Mouse (Mus musculus) heart, embryonic 11.5 days (tissue): ENCODE results near the gene Gtf3c5. TPM values are rescaled to one million over a fixed set of nuclear protein-coding genes. Genes with fewer than 3 reads are reported as not detected.
A peak's percentile ranks its signal among the peaks of the same experiment; 100 is the strongest.

Experiments
- ATAC-seq: fragments of 200-750 bp; cut with Nextera tagmentation; replicated peaks from 2 replicates; pipeline ENCODE4 v1.8.0; 2017; ENCODE audit warnings: moderate library complexity; ENCODE audit not compliant: insufficient number of reproducible peaks, low FRiP score, low TSS enrichment
- H3K27ac ChIP-seq: fragments of 300-500 bp; sonication (generic); 2 replicates; pipeline ENCODE4 v1.5.1; 2014; ENCODE audit warnings: mild to moderate bottlenecking, low read depth, low read length
- H3K27me3 ChIP-seq: fragments of 300-500 bp; sonication (generic); 2 replicates; pipeline ENCODE4 v1.6.1; 2014; ENCODE audit warnings: mild to moderate bottlenecking, low read length, mixed read lengths; ENCODE audit not compliant: control insufficient read depth, insufficient read depth
- H3K36me3 ChIP-seq: fragments of 300-500 bp; sonication (generic); 2 replicates; pipeline ENCODE4 v1.6.1; 2014; ENCODE audit warnings: mild to moderate bottlenecking, low read length, moderate library complexity, mixed read lengths; ENCODE audit not compliant: control insufficient read depth, insufficient read depth
- H3K4me1 ChIP-seq: fragments of 300-500 bp; sonication (generic); 2 replicates; pipeline ENCODE4 v1.6.1; 2014; ENCODE audit warnings: low read length; ENCODE audit not compliant: control insufficient read depth, insufficient read depth
- H3K4me2 ChIP-seq: fragments of 300-500 bp; sonication (generic); 2 replicates; pipeline ENCODE4 v1.6.1; 2014; ENCODE audit warnings: mild to moderate bottlenecking, moderate library complexity
- H3K4me3 ChIP-seq: fragments of 300-500 bp; sonication (generic); 2 replicates; pipeline ENCODE4 v1.5.1; 2014; ENCODE audit warnings: low read depth, low read length
- H3K9ac ChIP-seq: fragments of 300-500 bp; sonication (generic); 2 replicates; pipeline ENCODE4 v1.6.1; 2014; ENCODE audit warnings: mild to moderate bottlenecking, low read depth, low read length, moderate library complexity
- H3K9me3 ChIP-seq: fragments of 300-500 bp; sonication (generic); replicated peaks from 2 replicates; pipeline ENCODE4 v1.6.1; 2016; ENCODE audit warnings: low read length; ENCODE audit not compliant: control insufficient read depth
- WGBS: fragments of 180-500 bp; shearing (Covaris S2); extraction: QIAGEN DNeasy Blood & Tissue Kit; methylation state at CpG from one replicate; pipeline ENCODE4 v1.1.7; 2014; ENCODE audit not compliant: insufficient replicate concordance; 5-methylcytosine and 5-hydroxymethylcytosine counted together
- polyA plus RNA-seq: library from polyadenylated mRNA; unstranded; fragments of >200 nt; fragmentation: Nextera tagmentation; extraction: Ambion mirVana; gene quantifications from 2 replicates; pipeline ENCODE4 v1.2.1, GENCODE M21; 2014

Gene Gtf3c5
- polyA plus RNA-seq, 1 experiment from 2014 or later: 22.5 TPM

DNA sequence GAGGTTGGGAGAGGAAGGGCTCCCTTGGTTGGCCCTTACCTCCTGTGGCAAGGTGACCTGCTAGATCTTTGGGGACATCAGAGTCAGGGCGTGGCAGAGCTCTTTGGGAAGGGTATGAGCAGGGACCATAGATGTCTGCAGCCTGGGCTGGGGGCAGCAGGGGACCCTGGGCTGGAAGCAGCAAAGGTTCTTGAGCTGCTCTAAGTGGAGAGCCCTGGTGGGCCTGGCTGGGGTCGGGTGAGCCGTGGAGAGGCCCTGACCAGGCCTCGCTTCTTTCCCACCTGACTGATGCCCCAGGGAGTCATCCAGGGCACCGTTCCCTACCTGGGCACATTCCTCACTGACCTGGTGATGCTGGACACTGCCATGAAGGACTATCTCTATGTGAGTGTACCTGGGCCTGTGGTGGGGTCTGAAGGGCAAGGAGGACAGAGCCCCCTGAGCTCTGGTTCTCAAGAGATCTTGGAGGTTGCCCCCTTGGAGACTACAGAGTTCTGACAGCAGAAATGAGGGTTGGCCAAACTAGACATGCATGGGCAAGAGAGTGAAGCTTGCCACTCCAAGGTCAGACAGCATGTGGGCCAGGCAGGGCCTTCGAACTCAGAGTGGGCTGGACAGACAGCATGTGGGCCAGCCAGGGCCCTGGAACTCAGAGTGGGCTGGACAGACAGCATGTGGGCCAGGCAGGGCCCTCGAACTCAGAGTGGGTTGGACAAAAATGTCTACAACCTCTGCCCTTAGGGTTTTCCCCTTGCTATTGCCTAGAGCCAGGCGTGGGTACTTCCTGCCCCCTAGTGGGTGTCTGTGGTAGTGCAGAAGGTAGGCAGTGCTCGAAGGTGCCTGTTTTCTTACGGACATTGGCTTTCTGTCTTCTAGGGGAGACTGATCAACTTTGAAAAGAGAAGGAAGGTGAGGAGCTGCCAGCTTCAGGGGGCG, 36.0 kb downstream of the Gtf3c5 start:
- Histone ChIP-seq H3K4me3 (no peak overlapping the region), H3K9ac (0 out of 2 replicates have a peak overlapping the region, but pooled peaks have one; percentile 2), H3K9me3 (no peaks in the 10 kb centered on the region), H3K27me3 (no peaks in the 10 kb centered on the region), H3K4me1 (no peaks in the 10 kb centered on the region), H3K36me3 (peaks cover 20% of the 10 kb centered on the region), H3K27ac (no peak overlapping the region), H3K4me2 (no peak overlapping the region)
- no peak for ATAC-seq
- WGBS: 55% methylated on average over 11 of the region's 11 CpGs

- H3K27me3 ChIP-seq: no peaks in the 10 kb centered on the region
- H3K27ac ChIP-seq: no peak overlapping the region
- ATAC-seq: no peak
- H3K36me3 ChIP-seq: peaks cover 18% of the 10 kb centered on the region
- no peaks in the 10 kb centered on the region for H3K4me1 ChIP-seq
- no peak overlapping the region for H3K4me2 ChIP-seq
- H3K9me3 ChIP-seq: no peaks in the 10 kb centered on the region
- H3K4me3 ChIP-seq: no peak overlapping the region
- WGBS: 67% methylated on average over 6 of the region's 6 CpGs
- H3K9ac ChIP-seq: no peak overlapping the region
Measured at GRCm38 (mm10) chr2:28546560-28546959, 37.0 kb downstream of the Gtf3c5 start.

DNA sequence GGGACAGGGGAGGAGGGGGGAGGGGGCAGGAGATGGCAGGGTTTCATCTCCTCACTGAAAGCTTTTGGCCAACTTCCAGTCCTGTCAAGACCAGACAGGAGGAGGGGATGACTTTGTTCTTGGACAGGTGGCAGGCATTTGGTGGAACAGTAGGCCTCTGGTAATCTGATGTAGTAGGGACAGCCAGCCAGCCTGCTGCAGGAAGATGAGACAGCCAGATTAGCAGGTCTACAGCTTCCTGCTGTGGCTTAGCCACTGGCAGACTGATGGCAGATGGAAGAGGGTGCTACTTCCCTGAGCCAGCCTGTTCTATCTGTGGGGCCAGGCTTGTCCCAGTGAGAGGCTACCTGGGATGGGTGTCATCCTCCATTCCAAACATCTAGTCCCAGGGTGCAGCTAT, 37.6 kb downstream of the Gtf3c5 start:
- H3K9me3 ChIP-seq: no peaks in the 10 kb centered on the region
- H3K9ac ChIP-seq: no peak overlapping the region
- H3K4me1 ChIP-seq: no peaks in the 10 kb centered on the region
- no peak overlapping the region for H3K4me2 ChIP-seq
- peaks cover 14% of the 10 kb centered on the region for H3K36me3 ChIP-seq
- H3K27me3 ChIP-seq: no peaks in the 10 kb centered on the region
- no peak for ATAC-seq
- H3K27ac ChIP-seq: no peak overlapping the region
- H3K4me3 ChIP-seq: no peak overlapping the region

DNA sequence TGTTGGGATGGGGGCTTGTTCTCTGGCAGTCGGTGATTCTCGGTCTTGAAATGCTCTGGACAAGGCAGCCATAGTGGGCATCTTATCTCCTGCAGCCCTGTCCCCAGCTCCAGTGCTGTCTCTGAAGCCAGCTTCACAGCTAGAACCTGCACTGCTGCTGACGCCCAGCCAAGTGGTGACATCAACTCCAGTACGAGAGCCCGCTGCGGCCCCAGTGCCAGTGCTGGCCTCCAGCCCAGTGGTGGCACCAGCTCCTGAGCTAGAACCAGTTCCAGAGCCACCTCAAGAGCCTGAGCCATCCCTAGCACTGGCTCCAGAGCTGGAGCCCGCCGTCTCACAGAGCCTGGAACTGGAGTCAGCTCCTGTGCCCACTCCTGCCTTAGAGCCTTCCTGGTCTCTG, 39.7 kb downstream of the Gtf3c5 start:
- Histone ChIP-seq H3K9ac (peak overlapping the region; percentile 28; the same call in 1 of the 2 replicates), H3K27ac (no peak overlapping the region), H3K4me3 (no peak overlapping the region), H3K4me1 (peaks cover 12% of the 10 kb centered on the region), H3K36me3 (peaks cover 8% of the 10 kb centered on the region), H3K4me2 (no peak overlapping the region), H3K9me3 (no peaks in the 10 kb centered on the region), H3K27me3 (no peaks in the 10 kb centered on the region)
- ATAC-seq: no peak
- 87% methylated on average over 8 of the region's 8 CpGs for WGBS

DNA sequence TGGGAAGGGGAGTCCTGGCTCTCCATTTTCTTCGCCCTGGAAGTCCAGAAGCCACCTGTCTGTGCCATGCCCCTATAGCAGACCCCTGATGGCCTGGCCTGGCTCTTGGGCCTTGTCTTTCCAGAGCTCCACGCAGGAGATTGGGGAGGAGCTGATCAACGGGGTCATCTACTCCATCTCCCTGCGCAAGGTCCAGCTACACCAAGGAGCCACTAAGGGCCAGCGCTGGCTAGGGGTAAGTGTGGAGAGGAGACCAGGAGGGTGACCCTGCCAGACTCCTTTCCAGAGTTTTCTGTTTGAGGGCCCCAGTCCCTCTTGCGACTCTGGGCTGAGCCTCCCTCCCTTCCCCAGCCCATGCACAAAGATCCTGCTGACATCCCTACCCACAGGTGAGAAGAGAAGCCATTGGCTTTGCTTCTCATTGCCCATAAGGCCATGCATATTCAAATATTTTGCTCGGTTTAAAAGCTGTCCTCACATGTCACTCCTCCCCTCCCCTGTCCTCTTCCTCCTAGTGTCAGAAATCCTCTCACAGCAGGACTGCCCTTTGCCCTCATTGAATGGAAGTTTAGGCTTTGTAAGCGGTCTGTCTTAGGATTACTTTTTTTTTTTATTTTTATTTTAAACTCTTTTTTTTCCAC, 42.8 kb downstream of the Gtf3c5 start:
- Histone ChIP-seq H3K9ac (no peak overlapping the region), H3K9me3 (no peaks in the 10 kb centered on the region), H3K27me3 (no peaks in the 10 kb centered on the region), H3K27ac (no peak overlapping the region), H3K4me1 (peaks cover 26% of the 10 kb centered on the region), H3K36me3 (peaks cover 8% of the 10 kb centered on the region), H3K4me2 (no peak overlapping the region), H3K4me3 (no peak overlapping the region)
- WGBS: 73% methylated on average over 8 of the region's 8 CpGs
- ATAC-seq: no peak

GRCm38 (mm10) chr2:28539949-28540348, 43.6 kb downstream of the Gtf3c5 start:
- Histone ChIP-seq H3K4me2 (no peak overlapping the region), H3K9ac (no peak overlapping the region), H3K27ac (no peak overlapping the region), H3K27me3 (no peaks in the 10 kb centered on the region), H3K4me1 (peaks cover 34% of the 10 kb centered on the region), H3K9me3 (no peaks in the 10 kb centered on the region), H3K36me3 (peaks cover 8% of the 10 kb centered on the region), H3K4me3 (no peak overlapping the region)
- ATAC-seq: no peak
- WGBS: 60% methylated on average over 2 of the region's 2 CpGs

DNA sequence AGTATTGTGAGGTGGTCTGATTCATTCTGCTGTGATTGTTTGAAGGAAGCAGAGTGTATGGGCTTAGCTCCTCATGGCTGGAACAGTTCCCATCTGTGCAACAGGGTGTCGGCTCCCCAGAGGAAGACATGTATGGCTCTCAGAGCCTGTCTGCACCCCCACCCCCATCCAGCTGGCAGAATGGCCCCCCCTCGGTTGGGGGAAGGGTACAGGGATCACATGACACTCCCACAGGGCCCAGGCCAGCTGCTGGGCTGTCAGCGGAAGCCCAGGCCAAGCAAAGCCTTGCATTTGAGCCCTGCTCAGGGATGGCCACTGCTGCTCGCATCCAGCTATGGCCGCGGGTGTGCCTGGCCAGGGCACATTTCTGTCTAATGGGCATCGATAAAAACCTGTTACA, 44.3 kb downstream of the Gtf3c5 start:
- no peak overlapping the region for H3K4me3 ChIP-seq
- peaks cover 8% of the 10 kb centered on the region for H3K36me3 ChIP-seq
- H3K9ac ChIP-seq: peak overlapping the region; percentile 17; the same call in 1 of the 2 replicates
- no peak overlapping the region for H3K27ac ChIP-seq
- H3K27me3 ChIP-seq: no peaks in the 10 kb centered on the region
- H3K9me3 ChIP-seq: no peaks in the 10 kb centered on the region
- peaks cover 41% of the 10 kb centered on the region for H3K4me1 ChIP-seq
- no peak for ATAC-seq
- 46% methylated on average over 7 of the region's 7 CpGs for WGBS
- H3K4me2 ChIP-seq: no peak overlapping the region

- 50% methylated on average over 1 of the region's 1 CpGs for WGBS
- Histone ChIP-seq H3K27ac (no peak overlapping the region), H3K9ac (peak overlapping the region; percentile 17; the same call in 1 of the 2 replicates), H3K27me3 (no peaks in the 10 kb centered on the region), H3K36me3 (peaks cover 5% of the 10 kb centered on the region), H3K4me2 (no peak overlapping the region), H3K4me3 (no peak overlapping the region), H3K9me3 (no peaks in the 10 kb centered on the region), H3K4me1 (peaks cover 45% of the 10 kb centered on the region)
- no peak for ATAC-seq
Measured at GRCm38 (mm10) chr2:28538817-28539128, 44.8 kb downstream of the Gtf3c5 start.
